Mouse (Mus musculus) lung, adult 18-20 months (tissue): ENCODE measurements around the gene Pycard.
"Not testable (repeated sequence)": the region's sequence is repeated elsewhere in the genome, so short reads cannot be mapped to it uniquely, and the experiment has no call there.

Experiments used
- DNase-seq, 2 experiments: peaks; one replicate each; pipeline ENCODE4 v3.0.0; 2022; ENCODE audit warnings: mixed read lengths in 2 of 2

Gene Pycard

GRCm38 (mm10) chr7:127993341-127993977 lies at the start of gene Pycard:
Pycard (minus strand) TSS chr7:127993867.
- DNase-seq = peak; percentile 65 to 70

- DNase-seq = not testable (repeated sequence)
Measured at GRCm38 (mm10) chr7:128042161-128042820, 48.6 kb upstream of the Pycard start.

- no peak for DNase-seq
Measured at GRCm38 (mm10) chr7:128033616-128034015, 39.9 kb upstream of the Pycard start.

- DNase-seq = no peak
Measured at GRCm38 (mm10) chr7:128032989-128033293, 39.3 kb upstream of the Pycard start.

- DNase-seq = no peak
Measured at GRCm38 (mm10) chr7:128032290-128032988, 38.8 kb upstream of the Pycard start.

GRCm38 (mm10) chr7:128031403-128031976 lies 37.8 kb upstream of the Pycard start:
- DNase-seq = peak; percentile 28 to 39

- no peak for DNase-seq
Measured at GRCm38 (mm10) chr7:128025381-128025780, 31.7 kb upstream of the Pycard start.

GRCm38 (mm10) chr7:128024932-128025331 lies 31.3 kb upstream of the Pycard start:
- DNase-seq = no peak

GRCm38 (mm10) chr7:128024364-128024763 lies 30.7 kb upstream of the Pycard start:
- DNase-seq = no peak

- no peak for DNase-seq
Measured at GRCm38 (mm10) chr7:128023565-128023964, 29.9 kb upstream of the Pycard start.

- no peak for DNase-seq
Measured at GRCm38 (mm10) chr7:128022974-128023373, 29.3 kb upstream of the Pycard start.

- DNase-seq = no peak
Measured at GRCm38 (mm10) chr7:128019187-128019586, 25.5 kb upstream of the Pycard start.

GRCm38 (mm10) chr7:128018275-128018674 lies 24.6 kb upstream of the Pycard start:
- DNase-seq = no peak

GRCm38 (mm10) chr7:128016650-128017049 lies 23.0 kb upstream of the Pycard start:
- no peak for DNase-seq

GRCm38 (mm10) chr7:128016134-128016533 lies 22.5 kb upstream of the Pycard start:
- not testable (repeated sequence) for DNase-seq

GRCm38 (mm10) chr7:128013116-128013515 lies 19.4 kb upstream of the Pycard start:
- DNase-seq = no peak

- no peak for DNase-seq
Measured at GRCm38 (mm10) chr7:128012136-128012780, 18.6 kb upstream of the Pycard start.

GRCm38 (mm10) chr7:128009715-128010340 lies 16.2 kb upstream of the Pycard start:
- DNase-seq = no peak

GRCm38 (mm10) chr7:128006193-128006592 lies 12.5 kb upstream of the Pycard start:
- no peak for DNase-seq

- DNase-seq = peak; percentile 64 to 70
Measured at GRCm38 (mm10) chr7:128004487-128005362, 11.1 kb upstream of the Pycard start.

- no peak for DNase-seq
Measured at GRCm38 (mm10) chr7:128004150-128004486, 10.5 kb upstream of the Pycard start.

GRCm38 (mm10) chr7:128003688-128004087 lies 10.0 kb upstream of the Pycard start, which contains the start of gene Trim72:
Trim72 (plus strand) TSS chr7:128003949.
- DNase-seq = no peak
